Mouse (Mus musculus) kidney, adult 9 months (tissue): ENCODE data around the gene Tex45.

Experiments
- DNase-seq: peaks from one replicate; pipeline ENCODE4 v3.0.0; 2022

The Tex45 gene

GRCm38 (mm10) chr8:3470562-3470961, at the start of gene Tex45:
TSS of gene Tex45 (plus strand) at chr8:3470862.
- no peak for DNase-seq

- DNase-seq: no peak
These were observed 49.2 kb upstream of the Tex45 start for GRCm38 (mm10) chr8:3421507-3421906.

GRCm38 (mm10) chr8:3425217-3425616, 45.4 kb upstream of the Tex45 start:
- DNase-seq: no peak

- no peak for DNase-seq
These were observed 44.5 kb upstream of the Tex45 start for GRCm38 (mm10) chr8:3426211-3426610.

- DNase-seq: no peak
These were observed 42.2 kb upstream of the Tex45 start for GRCm38 (mm10) chr8:3428426-3428825.

GRCm38 (mm10) chr8:3429966-3430365, 40.7 kb upstream of the Tex45 start:
- DNase-seq: peak; percentile 57

GRCm38 (mm10) chr8:3431113-3431512, 39.5 kb upstream of the Tex45 start:
- DNase-seq: no peak

GRCm38 (mm10) chr8:3436492-3436891, 34.2 kb upstream of the Tex45 start:
- DNase-seq: no peak

- no peak for DNase-seq
These were observed 31.2 kb upstream of the Tex45 start for GRCm38 (mm10) chr8:3439510-3439909.

GRCm38 (mm10) chr8:3449226-3449625, 21.4 kb upstream of the Tex45 start:
- no peak for DNase-seq

- peak; percentile 49 for DNase-seq
These were observed 20.0 kb upstream of the Tex45 start for GRCm38 (mm10) chr8:3450670-3451069.

- peak; percentile 68 for DNase-seq
These were observed 18.7 kb upstream of the Tex45 start for GRCm38 (mm10) chr8:3451992-3452391.

GRCm38 (mm10) chr8:3463248-3463647, 7.4 kb upstream of the Tex45 start:
- peak; percentile 71 for DNase-seq

GRCm38 (mm10) chr8:3464309-3464708, 6.4 kb upstream of the Tex45 start:
- peak; percentile 50 for DNase-seq

GRCm38 (mm10) chr8:3467006-3467885, 3.4 kb upstream of the Tex45 start, which contains the start of gene Pex11g:
TSS of gene Pex11g (minus strand) at chr8:3467680.
- DNase-seq: peak; percentile 100

- DNase-seq: no peak
These were observed 2.6 kb upstream of the Tex45 start for GRCm38 (mm10) chr8:3467886-3468545.

GRCm38 (mm10) chr8:3468838-3469237, 1.8 kb upstream of the Tex45 start:
- no peak for DNase-seq

- DNase-seq: no peak
These were observed 5.2 kb downstream of the Tex45 start for GRCm38 (mm10) chr8:3475715-3476429.

GRCm38 (mm10) chr8:3480221-3480785, 9.6 kb downstream of the Tex45 start:
- DNase-seq: no peak

- no peak for DNase-seq
These were observed 10.9 kb downstream of the Tex45 start for GRCm38 (mm10) chr8:3481605-3482004.

GRCm38 (mm10) chr8:3482240-3482740, 11.6 kb downstream of the Tex45 start:
- DNase-seq: no peak

GRCm38 (mm10) chr8:3483546-3483945, 12.9 kb downstream of the Tex45 start:
- DNase-seq: no peak

- DNase-seq: no peak
These were observed 14.5 kb downstream of the Tex45 start for GRCm38 (mm10) chr8:3485192-3485591.
